Mouse (Mus musculus) forebrain, embryonic 10.5 days (tissue): ENCODE measurements around the gene Pla2g4a. TPM values are rescaled to one million over a fixed set of nuclear protein-coding genes. Genes with fewer than 3 reads are reported as not detected.

Experiments
- DNase-seq: peaks from one replicate; pipeline ENCODE4 v3.0.0-alpha.2; 2017; ENCODE audit warnings: low spot score; ENCODE audit errors: extremely low spot score
- H3K27ac ChIP-seq: fragments of 300-500 bp; sonication (generic); 2 replicates; pipeline ENCODE4 v1.5.1; 2016; ENCODE audit warnings: mild to moderate bottlenecking
- H3K27me3 ChIP-seq: fragments of 300-500 bp; sonication (generic); 2 replicates; pipeline ENCODE4 v1.6.1; 2016; ENCODE audit warnings: mild to moderate bottlenecking; ENCODE audit not compliant: poor library complexity, severe bottlenecking
- H3K36me3 ChIP-seq: fragments of 300-500 bp; sonication (generic); replicated peaks from 2 replicates; pipeline ENCODE4 v1.6.1; 2016; ENCODE audit warnings: mild to moderate bottlenecking, moderate library complexity
- H3K4me1 ChIP-seq: fragments of 300-500 bp; sonication (generic); 2 replicates; pipeline ENCODE4 v1.6.1; 2016
- H3K4me3 ChIP-seq: fragments of 300-500 bp; sonication (generic); 2 replicates; pipeline ENCODE4 v1.5.1; 2016; ENCODE audit warnings: mild to moderate bottlenecking, moderate library complexity
- H3K9me3 ChIP-seq: fragments of 300-500 bp; sonication (generic); 2 replicates; pipeline ENCODE4 v1.6.1; 2016; ENCODE audit warnings: mild to moderate bottlenecking, moderate library complexity
- WGBS: fragments of 180-500 bp; shearing (Covaris S2); methylation state at CpG from one replicate; pipeline ENCODE4 v1.1.7; 2016; 5-methylcytosine and 5-hydroxymethylcytosine counted together
- polyA plus RNA-seq: library from polyadenylated mRNA; unstranded; fragments of >200 nt; fragmentation: Nextera tagmentation; extraction: Ambion mirVana; gene quantifications from 2 replicates; pipeline ENCODE4 v1.2.1, GENCODE M21; 2016

Pla2g4a gene
- polyA plus RNA-seq, 1 experiment from 2014 or later: 5.0 TPM

- H3K27ac ChIP-seq: no peak overlapping the region
- peaks cover 4% of the 10 kb centered on the region; the same call in 1 of the 2 replicates for H3K4me1 ChIP-seq
- no peak overlapping the region for H3K4me3 ChIP-seq
- no peaks in the 10 kb centered on the region for H3K9me3 ChIP-seq
- H3K27me3 ChIP-seq: no peaks in the 10 kb centered on the region
- H3K36me3 ChIP-seq: no peaks in the 10 kb centered on the region
- DNase-seq: no peak
Measured at GRCm38 (mm10) chr1:149867323-149867722, 93.8 kb downstream of the Pla2g4a start.

- Histone ChIP-seq H3K9me3 (no peaks in the 10 kb centered on the region), H3K27me3 (no peaks in the 10 kb centered on the region), H3K36me3 (no peaks in the 10 kb centered on the region), H3K4me3 (no peak overlapping the region), H3K4me1 (peaks cover 4% of the 10 kb centered on the region; the same call in 1 of the 2 replicates), H3K27ac (no peak overlapping the region)
- no peak for DNase-seq
- WGBS: 92% methylated on average over 3 of the region's 3 CpGs
Measured at GRCm38 (mm10) chr1:149866202-149866601, 94.9 kb downstream of the Pla2g4a start.

- Histone ChIP-seq H3K4me3 (no peak overlapping the region), H3K27ac (no peak overlapping the region), H3K27me3 (no peaks in the 10 kb centered on the region), H3K4me1 (peaks cover 4% of the 10 kb centered on the region; the same call in 1 of the 2 replicates), H3K9me3 (no peaks in the 10 kb centered on the region), H3K36me3 (no peaks in the 10 kb centered on the region)
- WGBS: 68% methylated on average over 6 of the region's 6 CpGs
- DNase-seq: no peak
Measured at GRCm38 (mm10) chr1:149862801-149863200, 98.3 kb downstream of the Pla2g4a start.

- H3K27ac ChIP-seq: no peak overlapping the region
- no peak overlapping the region for H3K4me3 ChIP-seq
- no peaks in the 10 kb centered on the region for H3K9me3 ChIP-seq
- no peaks in the 10 kb centered on the region for H3K27me3 ChIP-seq
- H3K36me3 ChIP-seq: no peaks in the 10 kb centered on the region
- no peak for DNase-seq
- H3K4me1 ChIP-seq: peaks cover 4% of the 10 kb centered on the region; the same call in 1 of the 2 replicates
- WGBS: 85% methylated on average over 2 of the region's 2 CpGs
Measured at GRCm38 (mm10) chr1:149862181-149862580, 98.9 kb downstream of the Pla2g4a start.

GRCm38 (mm10) chr1:149861543-149861942 is 99.5 kb downstream of the Pla2g4a start:
- Histone ChIP-seq H3K4me3 (no peak overlapping the region), H3K4me1 (peaks cover 4% of the 10 kb centered on the region; the same call in 1 of the 2 replicates), H3K27me3 (no peaks in the 10 kb centered on the region), H3K9me3 (no peaks in the 10 kb centered on the region), H3K36me3 (no peaks in the 10 kb centered on the region), H3K27ac (no peak overlapping the region)
- WGBS: 93% methylated on average over 2 of the region's 2 CpGs
- DNase-seq: no peak

GRCm38 (mm10) chr1:149858734-149859133 is 102.4 kb downstream of the Pla2g4a start:
- DNase-seq: no peak
- WGBS: 73% methylated on average over 5 of the region's 5 CpGs

GRCm38 (mm10) chr1:149856720-149857119 is 104.4 kb downstream of the Pla2g4a start:
- peak; percentile 35 for DNase-seq
- no peaks in the 10 kb centered on the region for H3K4me1 ChIP-seq
- 25% methylated on average over 9 of the region's 9 CpGs for WGBS
- H3K9me3 ChIP-seq: no peaks in the 10 kb centered on the region
- H3K4me3 ChIP-seq: no peak overlapping the region
- no peaks in the 10 kb centered on the region for H3K36me3 ChIP-seq
- no peaks in the 10 kb centered on the region for H3K27me3 ChIP-seq
- H3K27ac ChIP-seq: no peak overlapping the region

More at GRCm38 (mm10) chr1:149858734-149859133, 102.4 kb downstream of the Pla2g4a start:
- no peaks in the 10 kb centered on the region for H3K9me3 ChIP-seq
- H3K27ac ChIP-seq: no peak overlapping the region
- H3K36me3 ChIP-seq: no peaks in the 10 kb centered on the region
- no peak overlapping the region for H3K4me3 ChIP-seq
- no peaks in the 10 kb centered on the region for H3K27me3 ChIP-seq
- peaks cover 4% of the 10 kb centered on the region; the same call in 1 of the 2 replicates for H3K4me1 ChIP-seq

- no peak for DNase-seq
- H3K36me3 ChIP-seq: no peaks in the 10 kb centered on the region
- no peak overlapping the region for H3K4me3 ChIP-seq
- H3K4me1 ChIP-seq: no peaks in the 10 kb centered on the region
- no peaks in the 10 kb centered on the region for H3K9me3 ChIP-seq
- no peak overlapping the region for H3K27ac ChIP-seq
- no peaks in the 10 kb centered on the region for H3K27me3 ChIP-seq
- 83% methylated on average over 4 of the region's 4 CpGs for WGBS
Measured at GRCm38 (mm10) chr1:149855581-149855980, 105.5 kb downstream of the Pla2g4a start.

GRCm38 (mm10) chr1:149854867-149855266 is 106.2 kb downstream of the Pla2g4a start:
- Histone ChIP-seq H3K4me1 (no peaks in the 10 kb centered on the region), H3K36me3 (no peaks in the 10 kb centered on the region), H3K4me3 (no peak overlapping the region), H3K27ac (no peak overlapping the region), H3K27me3 (no peaks in the 10 kb centered on the region), H3K9me3 (no peaks in the 10 kb centered on the region)
- WGBS: 85% methylated on average over 7 of the region's 7 CpGs
- no peak for DNase-seq

- no peaks in the 10 kb centered on the region for H3K36me3 ChIP-seq
- no peak overlapping the region for H3K4me3 ChIP-seq
- no peaks in the 10 kb centered on the region for H3K4me1 ChIP-seq
- DNase-seq: no peak
- no peak overlapping the region for H3K27ac ChIP-seq
- 76% methylated on average over 6 of the region's 6 CpGs for WGBS
- H3K27me3 ChIP-seq: no peaks in the 10 kb centered on the region
- no peaks in the 10 kb centered on the region for H3K9me3 ChIP-seq
Measured at GRCm38 (mm10) chr1:149846655-149847054, 114.4 kb downstream of the Pla2g4a start.

GRCm38 (mm10) chr1:149841845-149842244 is 119.2 kb downstream of the Pla2g4a start:
- no peaks in the 10 kb centered on the region for H3K9me3 ChIP-seq
- 100% methylated on average over 1 of the region's 1 CpGs for WGBS
- no peaks in the 10 kb centered on the region for H3K27me3 ChIP-seq
- no peak overlapping the region for H3K27ac ChIP-seq
- H3K36me3 ChIP-seq: no peaks in the 10 kb centered on the region
- H3K4me1 ChIP-seq: no peaks in the 10 kb centered on the region
- no peak for DNase-seq
- H3K4me3 ChIP-seq: no peak overlapping the region

GRCm38 (mm10) chr1:149840961-149841416 is 120.1 kb downstream of the Pla2g4a start:
- no peaks in the 10 kb centered on the region for H3K9me3 ChIP-seq
- H3K4me1 ChIP-seq: no peaks in the 10 kb centered on the region
- DNase-seq: no peak
- H3K27ac ChIP-seq: no peak overlapping the region
- H3K36me3 ChIP-seq: no peaks in the 10 kb centered on the region
- no peaks in the 10 kb centered on the region for H3K27me3 ChIP-seq
- WGBS: 93% methylated on average over 4 of the region's 4 CpGs
- H3K4me3 ChIP-seq: no peak overlapping the region

- Histone ChIP-seq H3K27me3 (no peaks in the 10 kb centered on the region), H3K9me3 (no peaks in the 10 kb centered on the region), H3K27ac (no peak overlapping the region), H3K36me3 (no peaks in the 10 kb centered on the region), H3K4me1 (no peaks in the 10 kb centered on the region), H3K4me3 (no peak overlapping the region)
- WGBS: 91% methylated on average over 3 of the region's 3 CpGs
- no peak for DNase-seq
Measured at GRCm38 (mm10) chr1:149840312-149840930, 120.7 kb downstream of the Pla2g4a start.
